Mouse (Mus musculus) hindbrain, embryonic 13.5 days (tissue): ENCODE results near the gene Mnd1. TPM values are rescaled to one million over a fixed set of nuclear protein-coding genes. Genes with fewer than 3 reads are reported as not detected.
A peak's percentile ranks its signal among the peaks of the same experiment; 100 is the strongest.

Experiments used
- ATAC-seq: fragments of 200-750 bp; cut with Nextera tagmentation; 2 replicates; pipeline ENCODE4 v1.8.0; 2017; ENCODE audit warnings: moderate TSS enrichment; ENCODE audit not compliant: low FRiP score
- H3K27ac ChIP-seq: fragments of 300-500 bp; sonication (generic); 2 replicates; pipeline ENCODE4 v1.5.1; 2015; ENCODE audit warnings: inconsistent platforms, mild to moderate bottlenecking, moderate library complexity
- H3K27me3 ChIP-seq: fragments of 300-500 bp; sonication (generic); 2 replicates; pipeline ENCODE4 v1.6.1; 2015; ENCODE audit warnings: mild to moderate bottlenecking, inconsistent platforms
- H3K36me3 ChIP-seq: fragments of 300-500 bp; sonication (generic); 2 replicates; pipeline ENCODE4 v1.6.1; 2015; ENCODE audit warnings: mild to moderate bottlenecking, inconsistent platforms
- H3K4me1 ChIP-seq: fragments of 300-500 bp; sonication (generic); replicated peaks from 2 replicates; pipeline ENCODE4 v1.6.1; 2015; ENCODE audit warnings: inconsistent platforms
- H3K4me2 ChIP-seq: fragments of 300-500 bp; sonication (generic); 2 replicates; pipeline ENCODE4 v1.6.1; 2015; ENCODE audit warnings: inconsistent platforms, mild to moderate bottlenecking, moderate library complexity
- H3K4me3 ChIP-seq: fragments of 300-500 bp; sonication (generic); 2 replicates; pipeline ENCODE4 v1.5.1; 2015; ENCODE audit warnings: mild to moderate bottlenecking, inconsistent platforms
- H3K9ac ChIP-seq: fragments of 300-500 bp; sonication (generic); 2 replicates; pipeline ENCODE4 v1.6.1; 2015; ENCODE audit warnings: mild to moderate bottlenecking, inconsistent platforms
- H3K9me3 ChIP-seq: fragments of 300-500 bp; sonication (generic); 2 replicates; pipeline ENCODE4 v1.6.1; 2016; ENCODE audit warnings: inconsistent platforms
- WGBS: fragments of 180-500 bp; shearing (Covaris S2); methylation state at CpG from one replicate; pipeline ENCODE4 v1.1.7; 2015; 5-methylcytosine and 5-hydroxymethylcytosine counted together
- polyA plus RNA-seq: library from polyadenylated mRNA; unstranded; fragments of >200 nt; fragmentation: Nextera tagmentation; extraction: Ambion mirVana; gene quantifications from 2 replicates; pipeline ENCODE4 v1.2.1, GENCODE M21; 2015

Gene Mnd1
- polyA plus RNA-seq, 1 experiment from 2014 or later: 2.8 TPM

DNA sequence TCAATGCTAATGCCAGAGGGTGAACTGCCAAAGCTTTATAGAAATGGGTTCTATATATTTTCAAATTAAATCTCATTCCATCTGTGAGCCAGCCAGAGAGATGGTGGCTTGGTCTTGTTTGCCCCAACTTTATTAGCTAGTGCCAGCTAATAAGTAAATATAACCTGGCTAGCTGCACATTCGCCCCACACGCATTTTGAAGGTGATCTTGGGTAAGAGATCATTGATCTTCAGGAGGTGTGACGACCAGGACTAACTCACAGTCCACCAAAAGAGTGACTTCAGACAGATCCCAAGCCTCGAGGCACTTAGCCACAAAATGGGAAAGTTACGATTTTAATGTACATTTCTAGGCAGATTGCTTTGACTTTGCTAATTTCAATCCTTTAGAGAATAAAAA lies 94.6 kb downstream of the Mnd1 start:
- Histone ChIP-seq H3K4me3 (no peak overlapping the region), H3K27ac (no peak overlapping the region)
- 93% methylated on average over 5 of the region's 5 CpGs for WGBS

DNA sequence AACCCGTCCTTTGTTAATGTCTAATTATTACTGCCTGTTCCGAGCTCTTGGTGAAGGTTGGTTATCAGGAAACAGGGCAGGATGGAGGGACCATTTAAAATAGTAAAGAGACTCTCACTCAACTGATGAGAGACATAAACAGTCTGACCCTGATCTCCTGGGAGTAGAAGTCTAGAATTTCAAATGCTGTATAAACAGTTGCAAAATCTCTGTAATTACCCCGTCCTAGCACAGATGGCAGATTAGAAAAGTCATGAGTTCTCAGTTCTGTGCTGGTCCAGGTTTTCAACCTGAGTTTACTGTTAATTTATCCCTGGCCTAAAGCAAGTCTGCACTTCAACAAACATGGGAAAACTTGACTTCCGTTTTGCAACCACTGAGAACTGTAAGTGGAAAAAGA lies 95.5 kb downstream of the Mnd1 start:
- ATAC-seq: no peak
- Histone ChIP-seq H3K27me3 (no peaks in the 10 kb centered on the region), H3K4me1 (0 out of 2 replicates have a peak, but pooled peaks cover 3% of the 10 kb centered on the region), H3K27ac (no peak overlapping the region), H3K4me3 (no peak overlapping the region), H3K9ac (no peak overlapping the region), H3K9me3 (peaks cover 3% of the 10 kb centered on the region; the same call in 1 of the 2 replicates), H3K4me2 (no peak overlapping the region), H3K36me3 (no peaks in the 10 kb centered on the region)
- WGBS: 72% methylated on average over 4 of the region's 4 CpGs

More for the DNA sequence above, 94.6 kb downstream of the Mnd1 start:
- Histone ChIP-seq H3K4me1 (0 out of 2 replicates have a peak, but pooled peaks cover 3% of the 10 kb centered on the region), H3K4me2 (no peak overlapping the region), H3K9me3 (peaks cover 3% of the 10 kb centered on the region; the same call in 1 of the 2 replicates), H3K9ac (no peak overlapping the region), H3K36me3 (no peaks in the 10 kb centered on the region), H3K27me3 (no peaks in the 10 kb centered on the region)
- ATAC-seq: no peak

DNA sequence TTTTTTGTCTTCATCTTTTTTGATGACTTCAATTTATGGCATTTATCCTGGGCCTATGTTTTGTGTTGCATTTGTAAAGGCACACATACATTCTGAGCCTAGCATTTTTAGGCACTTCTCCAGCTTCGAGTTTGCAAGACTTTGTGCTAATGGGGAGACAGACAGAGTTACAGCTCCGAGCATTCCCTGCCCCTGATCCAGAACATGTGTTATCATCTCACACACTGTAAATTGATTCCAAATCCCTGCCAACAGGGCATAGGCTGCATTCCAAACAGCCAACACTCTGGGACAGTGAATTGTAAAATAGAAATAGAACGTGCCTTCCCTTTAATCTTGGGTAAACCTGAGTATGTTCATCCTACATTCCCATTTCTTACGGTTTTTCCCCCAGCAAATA lies 95.9 kb downstream of the Mnd1 start:
- ATAC-seq: no peak
- no peak overlapping the region for H3K27ac ChIP-seq
- 77% methylated on average over 4 of the region's 4 CpGs for WGBS

DNA sequence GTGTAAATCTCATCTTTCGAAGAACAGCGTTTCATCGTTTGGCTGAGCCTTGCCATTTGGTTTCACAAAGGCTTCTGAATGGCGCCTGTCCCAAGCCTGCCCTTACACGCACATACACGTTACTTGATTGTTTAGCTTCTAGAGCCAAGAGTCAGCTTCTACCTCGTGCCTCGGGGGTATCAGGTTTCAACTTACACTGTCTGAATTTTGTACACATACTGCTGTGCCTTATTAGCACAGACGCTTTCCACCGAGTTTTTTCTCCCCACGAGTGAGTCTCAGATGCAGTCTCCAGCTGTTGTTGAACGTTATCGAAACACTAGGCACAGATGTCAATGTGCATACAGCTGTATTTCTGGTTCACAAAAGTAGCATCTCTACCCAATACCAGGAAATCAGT lies 96.3 kb downstream of the Mnd1 start:
- WGBS: 62% methylated on average over 13 of the region's 13 CpGs
- Histone ChIP-seq H3K27me3 (no peaks in the 10 kb centered on the region), H3K4me3 (no peak overlapping the region), H3K9me3 (peaks cover 3% of the 10 kb centered on the region; the same call in 1 of the 2 replicates), H3K9ac (no peak overlapping the region), H3K36me3 (no peaks in the 10 kb centered on the region), H3K27ac (no peak overlapping the region), H3K4me1 (0 out of 2 replicates have a peak, but pooled peaks cover 3% of the 10 kb centered on the region), H3K4me2 (no peak overlapping the region)
- ATAC-seq: no peak

More for the DNA sequence above, 95.9 kb downstream of the Mnd1 start:
- H3K9me3 ChIP-seq: peaks cover 3% of the 10 kb centered on the region; the same call in 1 of the 2 replicates
- no peaks in the 10 kb centered on the region for H3K36me3 ChIP-seq
- no peaks in the 10 kb centered on the region for H3K27me3 ChIP-seq
- 0 out of 2 replicates have a peak, but pooled peaks cover 3% of the 10 kb centered on the region for H3K4me1 ChIP-seq
- no peak overlapping the region for H3K9ac ChIP-seq
- no peak overlapping the region for H3K4me3 ChIP-seq
- H3K4me2 ChIP-seq: no peak overlapping the region

DNA sequence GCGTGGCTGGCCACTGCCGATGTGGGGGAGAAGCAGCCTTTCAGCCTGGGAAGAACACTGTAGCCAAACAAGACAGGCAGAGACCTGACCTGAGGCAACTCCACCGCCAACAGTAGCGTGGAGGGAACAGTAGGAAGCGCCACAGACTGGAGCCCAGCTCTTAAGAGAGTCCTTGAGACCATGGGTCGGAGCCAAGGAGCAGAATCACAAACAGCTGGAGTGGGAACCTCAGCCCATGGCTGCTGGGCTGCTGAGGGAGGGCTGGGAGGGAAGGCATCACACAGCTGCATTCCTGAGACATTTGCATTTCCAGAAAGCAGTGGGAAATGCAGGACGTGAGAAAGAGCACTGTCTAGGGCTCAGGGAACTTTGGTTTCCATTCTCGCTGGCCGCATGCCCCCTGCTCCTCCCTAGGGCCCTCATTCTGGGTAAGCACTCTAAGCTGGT lies 106.8 kb downstream of the Mnd1 start:
- H3K27me3 ChIP-seq: 0 out of 2 replicates have a peak, but pooled peaks cover 4% of the 10 kb centered on the region
- WGBS: 18% methylated on average over 9 of the region's 9 CpGs
- no peaks in the 10 kb centered on the region for H3K36me3 ChIP-seq
- H3K4me2 ChIP-seq: no peak overlapping the region
- no peak overlapping the region for H3K27ac ChIP-seq
- ATAC-seq: peak; percentile 63
- no peak overlapping the region for H3K4me3 ChIP-seq
- no peaks in the 10 kb centered on the region for H3K9me3 ChIP-seq
- H3K4me1 ChIP-seq: peaks cover 6% of the 10 kb centered on the region
- peak overlapping the region; percentile 49 for H3K9ac ChIP-seq

DNA sequence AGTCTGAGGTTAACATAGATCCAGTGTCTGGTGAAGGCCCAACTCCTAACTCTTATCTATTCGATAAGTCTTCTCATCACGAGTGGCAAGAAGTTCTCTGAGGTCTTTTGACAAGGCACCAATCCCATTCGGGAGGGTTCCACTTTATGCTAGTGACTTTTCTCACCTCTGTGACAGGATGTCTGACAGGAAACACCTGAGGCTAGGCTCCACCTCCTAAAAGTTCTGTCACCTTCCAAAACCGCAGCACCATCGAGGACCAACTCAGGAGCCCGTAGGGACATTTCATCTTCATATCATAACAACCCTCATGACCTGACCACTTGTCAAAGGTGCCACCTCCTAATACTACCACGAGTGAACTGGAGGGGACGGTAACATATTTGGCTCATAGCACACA lies 109.4 kb downstream of the Mnd1 start:
- Histone ChIP-seq H3K9ac (no peak overlapping the region), H3K4me1 (peaks cover 6% of the 10 kb centered on the region), H3K36me3 (no peaks in the 10 kb centered on the region), H3K27ac (no peak overlapping the region), H3K27me3 (0 out of 2 replicates have a peak, but pooled peaks cover 4% of the 10 kb centered on the region), H3K4me2 (no peak overlapping the region), H3K4me3 (no peak overlapping the region), H3K9me3 (no peaks in the 10 kb centered on the region)
- no peak for ATAC-seq
- 93% methylated on average over 8 of the region's 8 CpGs for WGBS

DNA sequence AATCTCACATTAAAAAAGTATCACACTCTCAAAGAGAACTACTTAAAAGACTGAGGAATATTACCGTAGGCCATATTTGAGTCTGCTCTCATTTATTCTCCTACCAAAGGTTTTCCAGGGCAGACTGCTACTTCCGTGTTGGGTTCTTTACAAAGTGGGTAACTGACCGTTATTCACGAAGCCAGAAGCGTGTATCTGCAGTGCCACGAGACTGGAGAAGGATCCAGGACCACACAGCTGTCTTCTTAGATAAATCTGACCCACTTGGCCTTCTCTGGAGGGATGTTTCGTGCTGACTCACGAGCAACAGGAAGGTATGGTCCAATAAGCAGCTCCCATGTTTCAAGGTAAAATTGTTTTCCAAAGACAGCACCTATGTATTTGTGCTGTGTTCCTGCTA lies 113.8 kb downstream of the Mnd1 start:
- no peak for ATAC-seq

DNA sequence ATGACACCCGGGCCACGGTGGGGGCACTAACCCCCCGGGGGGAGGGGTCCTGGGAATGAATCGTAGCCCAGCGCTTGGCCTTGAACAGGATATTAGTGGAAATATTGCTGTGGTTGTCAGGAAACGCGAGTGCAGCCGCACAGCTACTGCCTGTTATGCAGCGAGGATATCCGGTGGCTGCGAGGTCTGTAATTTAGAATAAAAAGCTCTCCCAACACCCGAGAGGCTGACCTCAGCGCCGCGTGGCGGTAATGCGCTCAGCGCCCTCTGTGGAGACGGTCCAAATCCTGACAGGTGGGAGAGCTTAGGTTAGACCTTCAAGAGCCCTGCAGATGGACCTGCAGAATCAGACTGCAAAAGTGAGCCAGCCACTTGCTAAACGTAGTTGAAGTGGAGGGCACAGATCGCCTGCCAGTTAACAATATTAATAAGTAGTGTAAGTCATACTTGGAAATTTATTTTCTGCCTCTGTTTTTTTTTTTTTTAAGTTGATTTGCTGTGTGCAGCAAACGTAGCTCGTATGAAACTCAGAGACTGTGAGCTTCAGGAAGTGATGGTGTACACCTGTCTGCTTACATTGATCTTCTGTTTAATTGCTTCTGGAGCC lies 115.0 kb downstream of the Mnd1 start:
- peak overlapping the region; percentile 98 for H3K9ac ChIP-seq
- peaks cover 34% of the 10 kb centered on the region for H3K4me1 ChIP-seq
- H3K27me3 ChIP-seq: no peaks in the 10 kb centered on the region
- H3K36me3 ChIP-seq: no peaks in the 10 kb centered on the region
- H3K9me3 ChIP-seq: no peaks in the 10 kb centered on the region
- peak overlapping the region; percentile 86 for H3K4me2 ChIP-seq
- H3K27ac ChIP-seq: peak overlapping the region; percentile 96
- 4% methylated on average over 23 of the region's 23 CpGs for WGBS
- H3K4me3 ChIP-seq: peak overlapping the region; percentile 97
- peak; percentile 68; the same call in 1 of the 2 replicates for ATAC-seq

More for the DNA sequence above, 113.8 kb downstream of the Mnd1 start:
- H3K36me3 ChIP-seq: no peaks in the 10 kb centered on the region
- WGBS: 87% methylated on average over 8 of the region's 8 CpGs
- H3K4me3 ChIP-seq: no peak overlapping the region
- H3K4me1 ChIP-seq: peaks cover 24% of the 10 kb centered on the region
- H3K4me2 ChIP-seq: no peak overlapping the region
- no peaks in the 10 kb centered on the region for H3K27me3 ChIP-seq
- H3K27ac ChIP-seq: no peak overlapping the region
- no peak overlapping the region for H3K9ac ChIP-seq
- no peaks in the 10 kb centered on the region for H3K9me3 ChIP-seq

DNA sequence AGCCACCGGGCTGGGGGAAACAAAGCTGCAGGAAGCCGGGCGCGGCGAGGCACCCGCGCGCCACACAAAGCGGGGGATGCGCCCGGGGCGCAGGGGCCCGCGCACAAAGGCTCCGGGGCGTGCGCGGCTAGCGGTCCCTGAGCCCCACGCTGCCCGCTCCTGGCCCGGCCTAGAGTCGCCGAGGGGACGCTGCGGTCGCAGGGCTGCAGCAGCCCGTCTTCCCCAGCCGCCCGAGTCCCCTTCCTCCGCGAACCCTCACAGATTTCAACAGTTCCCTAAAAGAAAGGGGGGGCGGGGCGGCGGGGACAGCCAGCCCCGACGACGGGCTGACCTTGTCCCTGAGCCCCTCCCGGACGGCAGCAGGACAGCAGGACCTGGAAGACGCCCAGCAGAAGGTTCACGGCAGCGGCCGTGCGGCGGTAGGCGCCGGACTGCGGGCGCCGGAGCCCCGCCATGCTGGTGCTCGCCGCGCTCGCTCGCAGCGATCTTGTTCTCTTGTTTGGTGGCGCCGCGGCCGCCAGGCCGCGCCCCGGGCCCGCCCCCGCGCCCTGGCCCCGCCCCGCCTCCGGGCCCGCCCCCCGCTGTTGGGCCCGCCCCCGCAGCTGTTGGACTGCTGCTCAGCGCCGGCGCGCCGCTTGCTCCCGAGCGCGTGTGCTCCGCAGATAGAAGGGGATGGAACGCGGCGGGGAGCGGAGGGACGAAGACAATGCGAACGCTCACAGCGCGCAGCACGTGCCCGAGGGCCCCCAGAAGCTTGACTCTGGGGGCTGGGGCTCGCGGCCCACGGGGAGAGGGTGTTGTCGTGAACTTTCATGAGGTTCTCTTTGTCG lies 115.7 kb downstream of the Mnd1 start, which contains the start of gene Tmem131l:
Gene Tmem131l (minus strand): TSS at position 530 of the 830 bp plus-strand sequence.
- Histone ChIP-seq H3K4me1 (peaks cover 41% of the 10 kb centered on the region), H3K4me2 (peak within 1 kb of the TSS; percentile 86), H3K27ac (peak within 1 kb of the TSS; percentile 96), H3K4me3 (peak within 1 kb of the TSS; percentile 97), H3K27me3 (no peaks in the 10 kb centered on the region), H3K9ac (peak within 1 kb of the TSS; percentile 98), H3K36me3 (no peaks in the 10 kb centered on the region), H3K9me3 (no peaks in the 10 kb centered on the region)
- WGBS: 1% methylated on average over 93 of the region's 100 CpGs
- ATAC-seq: peak; percentile 94

DNA sequence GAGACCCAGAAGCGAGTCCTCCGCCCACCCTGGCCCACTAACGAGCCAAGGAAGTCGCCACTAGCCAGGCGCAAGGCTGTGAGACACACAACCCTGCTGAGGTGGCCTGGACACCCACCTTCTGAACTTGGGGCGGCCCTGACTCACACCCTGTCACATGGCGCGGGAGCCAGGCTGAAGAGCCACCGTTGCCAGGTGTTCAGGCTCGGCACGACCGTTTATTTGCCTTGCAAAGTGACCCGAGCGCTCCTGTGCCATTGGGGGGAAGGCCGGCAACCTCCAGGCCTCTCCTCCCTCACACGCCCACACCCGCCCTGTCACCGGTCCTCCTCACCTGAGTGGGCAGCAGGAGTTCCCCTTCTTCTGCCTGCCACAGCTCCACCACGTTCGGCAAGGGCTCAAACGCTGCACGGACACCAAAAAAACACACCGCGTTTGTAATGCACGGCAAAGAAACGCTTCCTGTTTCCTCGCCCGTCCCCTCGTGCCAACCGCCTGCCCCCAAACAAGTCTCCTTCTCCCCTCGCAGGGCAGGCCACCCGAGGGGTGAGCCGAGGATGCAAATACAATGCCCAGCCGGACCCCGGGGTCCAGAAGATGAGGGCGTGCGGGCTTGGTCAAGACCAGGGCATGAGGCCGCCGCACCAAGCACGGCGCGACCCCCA lies 116.5 kb downstream of the Mnd1 start:
- no peaks in the 10 kb centered on the region for H3K36me3 ChIP-seq
- WGBS: under 1% methylated on average over 42 of the region's 42 CpGs
- peaks cover 46% of the 10 kb centered on the region for H3K4me1 ChIP-seq

DNA sequence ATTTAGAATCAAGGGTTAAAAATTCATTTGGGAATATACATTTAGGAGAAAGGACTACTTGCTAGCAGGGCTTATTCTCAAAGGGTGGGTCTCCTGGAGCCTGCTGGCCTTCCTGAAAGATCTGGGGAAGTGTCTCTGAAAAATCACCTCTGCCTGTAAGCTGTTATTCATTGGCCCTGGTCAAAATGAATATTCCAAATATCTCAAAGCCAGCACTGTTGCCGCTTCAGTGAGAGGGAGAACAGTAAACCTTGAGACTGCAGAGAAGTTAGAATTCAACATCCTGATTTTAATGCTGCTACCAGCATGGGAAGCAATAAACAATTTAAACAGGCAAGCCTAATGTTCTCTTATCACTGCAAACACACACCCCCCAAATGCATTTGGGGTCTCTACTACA lies 117.5 kb downstream of the Mnd1 start:
- WGBS: 25% methylated on average over 1 of the region's 1 CpGs
- Histone ChIP-seq H3K9me3 (no peaks in the 10 kb centered on the region), H3K27ac (no peak overlapping the region), H3K27me3 (no peaks in the 10 kb centered on the region), H3K4me1 (peaks cover 56% of the 10 kb centered on the region), H3K9ac (peak overlapping the region; percentile 98), H3K4me3 (peak overlapping the region; percentile 97), H3K4me2 (peak overlapping the region; percentile 86), H3K36me3 (no peaks in the 10 kb centered on the region)
- no peak for ATAC-seq

More for the DNA sequence above, 116.5 kb downstream of the Mnd1 start:
- peak overlapping the region; percentile 97 for H3K4me3 ChIP-seq
- ATAC-seq: peak; percentile 49
- H3K4me2 ChIP-seq: peak overlapping the region; percentile 86
- peak overlapping the region; percentile 98 for H3K9ac ChIP-seq
- H3K9me3 ChIP-seq: no peaks in the 10 kb centered on the region
- no peaks in the 10 kb centered on the region for H3K27me3 ChIP-seq
- H3K27ac ChIP-seq: peak overlapping the region; percentile 96
